Mouse (Mus musculus) ES-CJ7 (cell line): ENCODE results near the gene Eno3.

Source experiments
- DNase-seq: peaks from one replicate; pipeline ENCODE4 v3.0.0; 2011; ENCODE audit warnings: low read depth, low spot score

The Eno3 gene

DNA sequence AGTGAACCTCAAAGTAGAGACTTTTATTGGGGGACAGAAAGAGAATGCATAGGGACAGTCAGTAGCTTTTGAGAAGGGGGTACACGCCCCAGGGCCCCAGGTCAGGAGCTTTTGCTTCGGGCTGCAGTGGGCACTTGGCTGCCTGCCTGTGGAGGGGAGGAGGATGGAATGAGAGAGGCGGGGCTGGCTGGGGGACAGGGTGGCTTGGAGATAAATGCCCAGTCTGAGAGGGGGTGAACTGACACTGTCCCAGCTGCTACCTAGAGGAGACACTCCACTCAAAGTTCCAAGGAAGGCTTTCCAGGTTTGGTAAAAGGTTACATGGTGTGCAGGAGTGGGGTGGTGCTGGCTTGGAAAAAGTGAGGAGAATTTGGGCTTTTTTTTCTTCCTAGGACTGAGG lies at the start of gene Eno3:
Gene Eno3, plus strand, starts transcription at position 239 of the 400 bp plus-strand sequence.
- no peak for DNase-seq

DNA sequence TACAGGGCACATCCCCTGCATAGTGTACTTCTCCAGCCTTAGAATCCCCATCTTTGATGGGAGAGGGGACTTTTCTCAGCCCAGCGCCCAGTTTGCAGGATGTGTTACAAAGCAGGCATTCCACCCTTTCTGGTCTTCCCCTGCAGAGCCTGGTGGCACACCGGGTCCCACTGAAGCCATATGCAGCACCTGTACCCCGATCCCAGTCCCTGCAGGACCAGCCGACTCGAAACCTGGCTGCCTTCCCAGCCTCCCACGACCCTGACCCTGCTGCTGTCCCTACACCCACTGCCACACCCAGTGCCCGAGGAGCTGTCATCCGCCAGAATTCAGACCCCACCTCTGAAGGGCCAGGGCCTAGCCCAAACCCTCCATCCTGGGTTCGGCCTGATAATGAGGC lies 49.4 kb upstream of the Eno3 start:
- no peak for DNase-seq

DNA sequence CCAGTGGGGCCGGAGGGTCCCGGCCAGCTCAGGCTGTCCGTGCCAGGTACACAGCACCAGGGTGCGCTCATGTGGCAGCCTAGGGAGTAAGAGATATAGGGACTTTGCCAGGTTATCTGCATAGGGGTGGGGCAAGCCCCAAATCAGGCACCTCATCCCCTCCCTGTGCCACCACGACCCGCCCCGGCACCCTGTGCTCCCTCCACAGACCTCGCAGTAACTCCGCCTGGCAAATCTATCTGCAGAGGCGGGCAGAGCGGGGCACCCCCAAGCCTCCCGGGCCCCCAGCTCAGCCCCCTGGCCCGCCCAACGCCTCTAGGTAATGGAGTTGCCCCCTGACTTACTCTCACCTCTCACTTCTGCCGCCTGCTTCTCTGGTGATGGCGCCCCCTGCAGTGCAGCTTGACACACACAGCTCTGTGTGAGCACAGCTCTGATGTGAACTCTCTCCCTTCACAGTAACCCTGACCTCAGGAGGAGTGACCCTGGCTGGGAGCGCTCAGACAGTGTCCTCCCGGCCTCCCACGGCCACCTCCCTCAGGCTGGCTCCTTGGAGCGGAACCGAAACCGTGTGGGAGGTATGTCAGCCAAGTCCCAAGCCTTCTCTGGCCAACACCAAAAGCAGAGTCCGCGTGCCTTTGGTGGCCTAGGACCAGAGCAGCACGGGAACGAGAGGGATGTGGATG lies 48.5 kb upstream of the Eno3 start:
- DNase-seq = peak; percentile 73

DNA sequence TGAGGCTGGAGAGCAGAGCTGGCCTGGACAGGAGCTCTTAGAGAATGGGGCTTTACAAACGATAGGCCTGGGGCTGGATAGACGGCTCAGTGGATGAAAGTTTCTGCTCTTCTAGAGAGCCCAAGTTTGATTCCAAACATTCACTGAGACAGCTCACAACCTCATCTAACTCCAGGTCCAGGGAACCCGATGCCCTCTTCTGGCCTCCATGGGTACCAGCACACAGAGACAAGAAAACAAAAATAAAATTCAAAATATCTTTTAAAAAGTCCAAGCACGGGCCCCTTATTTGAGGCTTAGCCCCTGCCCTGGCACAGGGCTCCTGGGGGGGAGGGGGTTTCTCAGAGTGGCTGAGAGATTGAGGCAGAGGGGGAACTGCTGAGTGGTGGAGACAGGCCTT lies 46.2 kb upstream of the Eno3 start:
- DNase-seq = no peak

DNA sequence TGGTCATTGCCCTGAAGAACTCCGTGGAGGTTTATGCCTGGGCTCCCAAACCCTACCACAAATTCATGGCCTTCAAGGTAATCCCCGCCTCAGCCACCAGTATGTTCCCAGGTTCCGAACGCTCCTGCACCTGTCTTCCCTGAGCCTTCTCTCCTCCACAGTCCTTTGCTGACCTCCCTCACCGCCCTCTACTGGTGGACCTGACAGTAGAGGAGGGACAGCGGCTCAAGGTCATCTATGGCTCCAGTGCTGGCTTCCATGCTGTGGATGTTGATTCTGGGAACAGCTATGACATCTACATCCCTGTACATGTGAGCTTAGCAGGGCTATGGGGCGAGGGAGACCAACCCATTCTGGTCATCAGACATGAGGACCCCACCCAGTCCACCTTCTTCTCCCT lies 44.5 kb upstream of the Eno3 start:
- DNase-seq = no peak

DNA sequence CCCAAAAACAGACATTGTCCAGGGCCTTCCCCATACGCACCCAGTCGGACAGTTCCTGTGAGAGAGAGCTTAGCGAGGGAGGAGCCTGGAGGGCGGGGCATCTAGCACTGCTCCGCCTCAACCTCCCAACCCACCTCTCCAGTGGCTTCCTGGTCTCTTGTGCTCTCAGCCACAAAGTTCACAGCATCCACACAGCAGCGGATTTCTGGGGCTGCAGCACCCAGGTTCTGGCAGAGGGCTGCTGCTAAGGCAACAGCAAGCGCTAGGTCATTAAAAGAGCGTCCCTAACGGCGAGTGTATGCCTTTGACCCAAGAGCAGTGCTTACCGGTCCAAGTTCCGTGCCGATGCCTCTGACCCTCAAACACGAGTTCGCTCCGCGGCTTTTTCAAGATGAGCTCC lies 41.9 kb upstream of the Eno3 start:
- DNase-seq = peak; percentile 76

DNA sequence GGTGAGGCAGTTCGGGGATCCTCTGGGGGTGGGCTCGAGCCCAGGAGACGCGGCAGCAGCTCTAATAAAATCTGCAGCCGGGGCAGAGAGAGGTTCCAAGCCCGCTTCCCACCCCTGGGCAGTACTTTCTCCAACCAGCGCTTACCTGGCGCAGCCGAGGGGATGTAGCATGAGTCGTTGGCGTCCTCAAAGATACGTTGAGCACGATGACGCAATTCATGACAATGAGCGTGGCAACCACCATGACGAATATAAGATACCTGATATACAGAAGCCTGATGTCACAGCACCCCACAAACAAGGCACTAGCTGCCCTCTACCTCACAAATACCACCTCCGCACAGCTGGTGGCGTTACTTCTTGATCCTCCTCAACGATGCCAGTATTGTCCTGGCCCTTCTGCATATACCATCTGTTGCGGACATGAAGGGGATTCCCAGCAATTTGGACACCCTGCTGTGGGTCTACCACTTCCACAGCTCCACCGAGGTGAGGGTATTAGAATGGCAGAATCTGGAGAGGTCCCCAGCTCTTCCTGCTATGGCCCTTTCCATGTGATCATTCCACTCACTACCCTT lies 41.4 kb upstream of the Eno3 start, which contains the start of gene 4930544D05Rik:
Gene 4930544D05Rik, plus strand, starts transcription at position 333 of the 578 bp plus-strand sequence.
- DNase-seq = no peak

DNA sequence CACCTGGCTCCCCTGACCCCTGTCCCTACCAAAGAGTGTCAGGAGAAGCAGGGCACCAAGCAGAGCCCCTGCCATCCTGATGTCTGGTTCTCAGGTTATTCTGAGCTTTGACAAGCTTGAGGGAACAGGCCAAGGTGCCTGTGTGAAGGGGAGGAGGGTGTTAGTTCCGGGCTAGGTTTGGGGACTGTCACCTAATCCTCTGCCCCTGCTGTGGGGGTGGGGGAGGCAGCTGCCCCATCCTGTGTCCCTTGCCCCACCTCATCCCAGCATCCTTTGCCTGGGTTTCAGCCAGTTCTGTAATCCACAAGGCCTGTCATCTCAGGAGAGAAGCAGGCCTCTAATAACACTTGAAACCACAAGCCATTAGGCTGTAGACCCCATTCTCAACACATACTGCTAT lies 37.9 kb upstream of the Eno3 start, which contains the start of gene Chrne:
Gene Chrne, minus strand, starts transcription at position 116 of the 400 bp plus-strand sequence.
- no peak for DNase-seq

DNA sequence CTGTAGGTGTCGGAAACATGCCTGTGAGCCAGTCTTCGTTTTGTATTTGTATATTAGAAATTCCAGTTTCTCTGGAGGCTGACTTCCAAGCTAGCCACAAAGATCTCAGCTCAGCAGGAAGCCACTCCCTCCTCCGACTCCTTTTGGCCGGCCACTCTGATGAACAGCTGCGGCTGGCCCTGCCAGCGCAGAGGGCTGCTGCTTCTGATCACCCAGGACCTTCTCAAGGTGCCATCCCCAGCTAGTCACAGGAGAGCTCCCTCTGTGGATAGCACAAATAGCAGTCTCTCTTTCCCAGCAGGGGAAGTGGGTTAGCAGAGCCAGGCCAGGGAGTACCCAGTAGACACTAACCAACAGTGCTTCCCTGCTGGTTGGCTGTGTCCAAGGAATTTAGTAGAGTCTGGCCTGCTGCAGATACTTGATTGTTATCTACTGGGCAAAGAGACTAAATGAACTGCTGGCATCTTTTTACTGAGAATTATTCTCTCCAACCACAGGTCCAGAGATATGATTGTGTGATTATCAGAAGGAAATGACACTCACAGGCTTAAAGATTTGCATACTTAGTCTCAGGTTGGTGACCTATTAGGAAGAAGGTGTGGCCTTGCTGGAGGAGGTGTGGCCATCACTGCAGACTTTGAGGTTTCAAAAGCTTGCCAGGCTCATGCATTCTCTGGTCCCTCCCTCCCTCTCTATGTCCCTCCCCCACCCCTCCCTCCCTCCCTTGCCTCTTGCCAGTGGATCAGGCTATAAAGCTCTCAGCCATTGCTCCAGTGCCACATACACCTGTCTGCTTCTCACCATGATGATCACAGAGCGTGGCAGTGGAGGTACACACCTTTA lies 34.8 kb upstream of the Eno3 start:
- peak; percentile 77 for DNase-seq

DNA sequence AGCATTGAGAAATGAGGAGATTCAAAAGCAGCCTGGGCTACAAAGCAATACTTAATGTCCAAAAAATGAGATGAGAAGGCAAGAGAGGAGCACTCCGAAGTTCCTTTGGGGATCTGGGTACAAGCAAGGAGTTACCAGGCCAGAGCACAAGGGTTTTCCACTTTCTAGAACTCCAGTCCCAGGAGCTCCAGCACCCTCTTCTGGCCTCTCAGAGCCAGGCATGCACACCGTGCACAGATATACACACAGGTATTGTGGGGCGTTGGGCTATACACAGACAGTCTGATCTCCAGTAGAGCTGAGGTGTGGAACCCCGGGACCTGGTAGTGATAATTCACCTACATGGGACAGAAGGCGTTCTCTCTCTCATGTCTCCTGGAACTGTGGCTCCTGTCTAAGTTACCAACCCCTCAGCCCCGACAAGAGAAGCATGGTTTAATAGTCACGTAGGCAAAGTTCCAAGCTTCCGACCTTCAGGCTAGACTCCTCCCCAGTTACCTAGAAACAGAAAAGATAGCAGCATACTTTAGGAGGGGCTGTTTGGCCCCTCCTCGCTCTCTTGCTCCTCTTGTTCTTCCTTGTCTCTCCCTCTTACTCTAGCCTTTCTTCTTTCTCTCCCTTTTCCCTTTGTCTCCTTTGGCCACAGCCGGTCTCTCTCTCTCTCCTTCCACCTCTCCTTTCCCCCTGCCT lies 33.8 kb upstream of the Eno3 start:
- peak; percentile 82 for DNase-seq

DNA sequence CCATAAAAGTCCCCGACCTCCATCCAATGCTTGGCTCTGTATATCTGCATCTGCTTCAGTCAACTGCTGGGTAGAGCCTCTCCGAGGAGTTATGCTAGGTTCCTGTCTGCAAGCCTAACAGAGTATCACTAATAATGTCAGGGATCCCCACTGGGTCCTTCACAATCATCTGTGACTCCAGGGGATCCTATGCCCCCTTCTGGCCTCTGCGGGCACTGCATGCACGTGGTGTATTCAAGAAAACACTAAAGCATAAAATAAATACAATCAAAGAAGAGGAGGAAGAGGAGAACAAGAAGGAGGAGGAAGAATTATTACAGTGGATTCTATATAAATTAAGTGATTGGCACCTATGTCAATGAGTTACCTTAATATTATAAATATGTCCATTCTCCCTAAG lies 31.5 kb upstream of the Eno3 start:
- DNase-seq = peak; percentile 74

DNA sequence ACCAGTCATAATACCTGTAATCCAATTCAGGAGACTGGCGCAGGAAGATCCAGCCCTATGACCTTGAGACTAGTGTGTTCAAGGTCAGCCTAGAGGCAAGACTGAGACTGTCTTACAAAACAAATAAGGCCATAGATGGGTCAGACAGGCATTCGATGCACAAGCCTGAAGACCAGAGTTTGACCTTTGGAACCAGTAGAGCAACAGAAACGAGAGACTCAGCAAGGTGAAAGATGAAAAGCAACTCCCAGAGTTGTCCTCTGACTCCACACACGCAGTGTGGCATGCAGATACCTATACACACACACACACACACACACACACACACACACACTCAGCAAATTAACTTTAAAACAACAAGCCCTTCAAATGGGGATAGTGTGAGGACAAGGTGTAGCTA lies 30.1 kb upstream of the Eno3 start:
- no peak for DNase-seq

DNA sequence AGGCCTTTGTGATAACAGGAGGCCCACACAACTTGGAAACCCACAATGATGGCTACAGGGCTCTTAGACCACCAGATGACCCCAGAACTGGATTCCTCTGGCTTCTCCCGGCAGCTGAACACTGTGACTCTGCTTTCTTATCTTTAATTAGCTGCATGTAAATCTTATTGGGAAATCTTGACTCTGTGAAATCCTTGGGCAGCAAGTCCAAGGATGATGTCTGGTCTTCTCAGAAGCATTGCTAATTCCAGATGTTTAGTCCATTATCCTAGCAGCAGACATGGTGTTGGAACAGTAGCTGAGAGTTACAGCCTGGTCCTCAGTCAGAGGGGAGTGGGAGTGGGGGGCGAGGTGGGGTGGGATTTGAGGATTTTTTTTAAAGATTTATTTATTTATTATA lies 28.6 kb upstream of the Eno3 start:
- DNase-seq = no peak

DNA sequence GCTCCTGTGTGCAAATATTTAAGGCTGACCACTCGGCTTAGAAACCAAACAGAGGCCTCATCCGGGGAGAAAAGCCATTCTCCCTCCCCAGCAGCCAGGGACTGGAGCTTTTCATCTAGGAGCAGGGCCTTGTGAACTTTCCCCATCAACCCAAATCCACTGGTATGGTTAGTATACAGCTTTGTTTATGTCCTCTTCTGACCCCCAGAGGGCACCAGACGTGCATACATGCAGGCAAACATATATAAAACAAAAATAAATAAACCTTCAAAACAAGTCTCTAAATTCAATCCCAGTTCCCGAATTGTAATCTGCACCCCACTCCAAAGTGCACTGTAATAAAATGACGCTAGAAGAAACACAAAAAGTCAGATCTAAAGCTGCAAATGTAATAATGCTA lies 27.4 kb upstream of the Eno3 start:
- no peak for DNase-seq

DNA sequence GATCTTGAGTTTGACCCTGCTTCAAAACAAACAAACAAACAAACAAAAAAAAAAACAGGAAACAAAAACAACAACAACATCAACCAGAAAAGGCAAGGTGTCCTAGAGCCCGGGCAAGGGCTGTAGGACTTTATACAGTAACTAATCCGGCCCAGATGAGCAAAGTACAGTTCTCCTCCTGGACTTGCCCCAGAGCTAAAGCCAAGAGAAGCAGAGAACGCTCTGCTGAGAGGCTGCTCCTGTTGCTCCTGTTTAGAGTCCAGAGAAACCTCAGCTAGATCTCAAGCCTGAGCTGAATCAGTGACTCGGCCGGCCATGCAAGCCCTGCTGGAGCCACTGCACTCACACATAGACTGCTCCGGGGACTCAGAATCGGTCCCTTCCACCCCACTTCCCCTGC lies 26.9 kb upstream of the Eno3 start:
- no peak for DNase-seq

DNA sequence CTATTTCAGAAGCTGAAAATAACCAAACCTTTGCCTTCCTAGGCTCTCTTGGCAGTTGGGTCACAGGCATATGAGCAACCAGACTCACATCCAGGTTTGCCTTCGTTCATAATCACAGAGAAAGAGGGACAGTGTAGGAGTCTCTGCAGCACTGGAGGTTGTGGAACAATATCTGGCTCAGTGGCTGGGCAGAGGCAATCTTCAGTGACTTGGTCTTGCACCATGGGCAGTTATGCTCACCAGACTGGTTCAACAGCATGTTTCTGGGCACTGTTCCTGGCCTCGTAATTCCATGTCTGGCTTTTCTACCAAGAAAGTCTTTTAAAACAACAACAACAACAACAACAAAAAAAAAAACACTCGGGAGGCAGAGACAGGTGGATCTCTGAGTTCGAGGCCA lies 21.4 kb upstream of the Eno3 start:
- no peak for DNase-seq

DNA sequence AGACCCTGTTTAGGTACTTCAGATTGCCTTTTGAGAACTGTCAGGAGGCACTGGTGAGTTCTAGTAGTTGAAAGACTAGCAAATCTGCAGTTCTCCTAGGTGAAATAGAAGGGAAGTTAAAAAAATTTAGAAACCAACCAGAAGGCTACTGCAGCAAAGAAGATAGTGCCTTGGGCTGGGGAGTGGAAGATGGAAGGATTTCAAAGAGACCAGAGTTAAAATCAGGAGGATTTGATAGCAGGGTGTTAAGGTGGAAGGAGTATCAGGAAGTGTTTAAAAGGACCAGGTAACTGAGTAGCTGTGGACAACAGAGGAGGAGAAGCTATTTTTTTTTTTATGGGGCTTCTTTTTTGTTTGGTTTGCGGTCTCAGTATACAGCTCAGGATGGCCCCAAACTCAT lies 19.2 kb upstream of the Eno3 start:
- no peak for DNase-seq

DNA sequence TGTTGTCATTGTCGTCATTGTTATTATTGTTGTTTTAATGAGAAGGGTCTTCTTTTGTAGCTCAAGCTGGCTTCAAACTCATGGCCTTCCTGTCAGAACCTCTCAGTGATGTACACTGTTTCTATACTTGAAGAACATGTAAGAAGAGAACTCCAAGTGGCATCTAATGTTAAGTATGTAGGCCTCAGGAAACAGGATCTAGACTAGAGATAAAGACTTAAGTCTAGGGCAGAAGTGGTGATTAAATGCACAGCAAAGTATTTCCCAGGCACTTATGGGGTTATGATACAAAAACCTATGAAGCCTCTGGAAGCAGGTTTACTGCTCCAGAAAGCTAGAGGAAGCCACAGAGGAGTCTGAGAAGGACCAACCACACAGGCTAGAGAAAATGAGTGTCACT lies 18.7 kb upstream of the Eno3 start:
- DNase-seq = no peak

DNA sequence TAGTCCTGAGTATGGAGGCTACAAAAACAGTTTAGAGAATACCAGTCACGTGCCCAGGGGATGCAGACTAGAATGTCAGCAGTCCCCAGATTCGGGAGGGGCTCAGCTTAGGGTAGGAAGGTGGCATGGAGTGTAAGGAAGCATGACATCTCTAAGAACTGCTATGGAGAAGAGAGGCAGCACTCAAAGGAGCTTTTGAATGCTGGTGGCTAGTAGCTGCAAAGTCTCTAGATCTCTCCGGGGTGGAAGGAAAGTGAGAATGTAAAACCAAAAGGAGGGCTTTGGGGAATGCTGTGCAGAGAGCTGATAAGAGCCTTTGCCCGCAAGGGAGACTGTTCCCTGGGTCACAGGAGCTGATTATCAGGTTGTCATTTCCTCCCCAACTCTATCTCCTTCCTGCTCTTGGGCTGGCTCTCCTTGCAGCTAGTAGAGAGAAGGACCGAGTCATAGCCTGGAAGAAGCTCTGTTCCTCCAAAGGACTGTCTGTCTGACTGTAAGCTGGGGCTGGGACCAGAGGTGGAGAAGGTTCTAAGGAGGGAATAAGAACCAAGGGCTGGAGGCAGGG lies 18.2 kb upstream of the Eno3 start, which contains the start of gene Gp1ba:
Gene Gp1ba, plus strand, starts transcription at position 409 of the 565 bp plus-strand sequence.
- DNase-seq = no peak

DNA sequence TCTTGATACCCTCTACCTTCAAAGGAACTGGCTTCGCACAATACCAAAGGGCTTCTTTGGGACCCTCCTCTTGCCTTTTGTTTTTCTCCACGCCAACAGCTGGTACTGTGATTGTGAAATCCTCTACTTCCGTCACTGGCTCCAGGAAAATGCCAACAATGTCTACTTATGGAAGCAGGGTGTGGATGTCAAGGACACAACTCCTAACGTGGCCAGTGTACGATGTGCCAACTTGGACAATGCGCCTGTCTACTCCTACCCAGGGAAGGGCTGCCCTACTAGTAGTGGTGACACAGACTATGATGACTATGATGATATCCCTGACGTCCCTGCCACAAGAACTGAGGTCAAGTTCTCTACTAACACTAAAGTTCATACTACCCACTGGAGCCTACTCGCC lies 17.0 kb upstream of the Eno3 start:
- no peak for DNase-seq

DNA sequence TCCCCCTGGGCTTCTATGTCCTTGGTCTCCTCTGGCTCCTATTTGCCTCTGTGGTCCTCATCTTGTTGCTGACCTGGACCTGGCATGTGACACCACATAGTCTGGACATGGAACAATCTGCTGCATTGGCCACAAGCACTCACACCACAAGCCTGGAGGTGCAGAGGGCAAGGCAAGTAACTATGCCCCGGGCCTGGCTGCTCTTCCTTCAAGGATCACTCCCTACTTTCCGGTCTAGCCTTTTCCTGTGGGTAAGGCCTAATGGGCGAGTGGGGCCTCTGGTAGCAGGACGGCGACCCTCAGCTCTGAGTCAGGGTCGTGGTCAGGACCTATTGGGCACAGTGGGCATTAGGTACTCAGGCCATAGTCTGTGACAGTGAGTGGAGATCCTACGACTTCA lies 15.8 kb upstream of the Eno3 start:
- DNase-seq = no peak

DNA sequence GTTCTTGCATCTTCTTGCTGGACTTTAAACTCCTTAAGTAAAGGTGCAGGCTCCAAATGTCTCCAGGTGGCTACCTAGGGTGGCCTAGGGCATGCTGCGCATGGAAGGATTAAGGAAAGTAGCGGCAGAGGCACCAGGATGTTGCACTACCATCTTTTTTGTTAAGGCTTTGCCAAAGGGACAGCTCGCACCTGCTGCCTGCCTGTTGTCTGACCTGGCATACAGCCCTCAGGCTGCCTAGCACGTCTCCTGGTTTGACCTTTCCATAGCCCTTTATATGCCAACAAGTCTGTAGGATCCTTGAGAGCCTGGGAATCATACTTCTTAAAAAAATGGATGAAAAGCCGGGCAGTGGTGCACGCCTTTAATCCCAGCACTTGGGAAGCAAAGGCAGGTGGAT lies 14.0 kb upstream of the Eno3 start:
- DNase-seq = no peak
